Mouse (Mus musculus): ENCODE data around the gene Bclaf3.
"Not testable (repeated sequence)": the region's sequence is repeated elsewhere in the genome, so short reads cannot be mapped to it uniquely, and the experiment has no call there.

The Bclaf3 gene

DNA sequence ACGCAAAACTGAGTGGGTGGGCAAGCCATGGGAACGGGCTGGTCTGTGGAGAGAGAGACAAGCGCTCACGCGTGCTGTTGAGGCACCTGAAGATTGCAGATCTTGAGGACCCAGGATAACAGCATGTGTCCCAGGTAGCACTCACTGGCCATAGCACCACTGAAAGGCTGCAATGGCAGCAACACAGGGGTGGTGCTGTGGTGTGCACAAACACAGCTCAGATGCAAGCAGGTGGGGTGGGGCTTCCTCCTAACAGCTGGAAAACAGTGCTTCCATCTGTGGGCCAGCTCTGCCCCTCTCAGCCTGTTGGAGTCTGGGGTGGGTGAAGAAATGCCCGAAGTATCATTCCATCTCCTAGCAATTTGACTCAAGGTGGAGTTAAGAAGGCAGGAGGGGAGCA is at the start of gene Bclaf3:
Bclaf3 (plus strand) TSS at position 301 of the 400 bp plus-strand sequence.
- no peak for DNase-seq (ENCODE audit: low spot score in 2 of 2)

DNA sequence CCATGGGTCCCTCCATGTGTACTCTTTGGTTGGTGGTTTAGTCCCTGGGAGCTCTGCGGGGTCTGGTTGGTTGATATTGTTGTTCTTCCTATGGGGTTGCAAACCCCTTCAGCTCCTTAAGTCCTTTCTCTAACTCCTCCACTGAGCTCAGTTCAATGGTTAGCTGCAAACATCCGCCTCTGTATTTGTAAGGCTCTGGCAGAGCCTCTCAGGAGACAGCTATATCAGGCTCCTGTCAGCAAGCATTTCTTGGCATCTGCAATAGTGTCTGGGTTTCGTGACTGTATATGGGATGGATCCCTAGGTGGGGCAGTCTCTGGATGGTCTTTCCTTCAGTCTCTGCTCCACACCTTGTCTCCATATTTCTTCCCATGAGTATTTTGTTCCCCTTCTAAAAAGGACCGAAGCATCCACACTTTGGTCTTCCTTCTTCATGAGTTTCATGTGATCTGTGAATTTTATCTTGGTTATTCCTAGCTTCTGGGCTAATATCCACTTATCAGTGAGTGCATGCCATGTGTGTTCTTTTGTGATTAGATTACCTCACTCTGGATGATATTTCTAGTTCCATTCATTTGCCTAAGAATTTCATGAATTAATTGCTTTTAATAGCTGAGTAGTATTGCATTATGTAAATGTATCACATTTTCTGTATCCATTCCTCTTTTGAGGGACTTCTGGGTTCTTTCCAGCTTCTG is 48.1 kb upstream of the Bclaf3 start:
- DNase-seq (ENCODE audit: low spot score in 2 of 2), result not testable (repeated sequence)

DNA sequence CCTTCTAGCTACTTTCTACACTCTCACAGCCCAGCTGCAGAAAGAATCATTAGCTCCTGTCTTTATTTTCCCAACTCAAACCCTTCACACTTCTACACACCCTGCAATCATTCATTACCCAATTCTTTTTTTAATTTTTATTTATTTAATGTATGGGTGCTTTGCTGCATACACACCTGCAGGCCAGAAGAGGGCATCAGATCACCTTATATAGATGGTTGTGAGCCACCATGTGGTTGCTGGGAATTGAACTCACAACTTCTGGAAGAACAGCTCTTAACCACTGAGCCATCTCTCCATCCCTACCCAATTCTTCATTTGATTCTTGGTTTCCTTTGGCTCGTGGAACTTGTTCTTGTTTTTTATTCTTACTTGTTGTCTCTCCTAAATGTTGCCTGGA is 42.2 kb upstream of the Bclaf3 start:
- DNase-seq (ENCODE audit: low spot score in 2 of 2), result no peak

DNA sequence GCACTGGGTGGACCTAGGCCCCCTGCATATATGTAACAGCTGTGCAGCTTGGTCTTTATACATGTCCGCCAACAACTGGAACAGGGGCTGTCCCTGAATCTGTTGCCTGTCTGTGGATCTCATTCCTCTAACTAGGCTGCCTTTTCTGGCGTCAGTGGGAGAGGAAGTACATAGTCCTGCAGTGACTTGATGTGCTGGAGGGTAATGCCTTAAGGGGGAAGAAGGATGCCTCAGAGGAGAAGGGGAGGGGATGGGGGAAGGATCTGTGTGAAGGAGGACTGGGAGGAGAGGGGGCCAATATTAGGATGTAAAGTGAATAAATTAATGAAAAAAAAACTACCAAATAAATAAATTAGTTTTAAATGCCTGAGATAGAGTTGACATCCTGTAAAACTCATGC is 23.3 kb upstream of the Bclaf3 start:
- no peak for DNase-seq (ENCODE audit: low spot score in 2 of 2)

DNA sequence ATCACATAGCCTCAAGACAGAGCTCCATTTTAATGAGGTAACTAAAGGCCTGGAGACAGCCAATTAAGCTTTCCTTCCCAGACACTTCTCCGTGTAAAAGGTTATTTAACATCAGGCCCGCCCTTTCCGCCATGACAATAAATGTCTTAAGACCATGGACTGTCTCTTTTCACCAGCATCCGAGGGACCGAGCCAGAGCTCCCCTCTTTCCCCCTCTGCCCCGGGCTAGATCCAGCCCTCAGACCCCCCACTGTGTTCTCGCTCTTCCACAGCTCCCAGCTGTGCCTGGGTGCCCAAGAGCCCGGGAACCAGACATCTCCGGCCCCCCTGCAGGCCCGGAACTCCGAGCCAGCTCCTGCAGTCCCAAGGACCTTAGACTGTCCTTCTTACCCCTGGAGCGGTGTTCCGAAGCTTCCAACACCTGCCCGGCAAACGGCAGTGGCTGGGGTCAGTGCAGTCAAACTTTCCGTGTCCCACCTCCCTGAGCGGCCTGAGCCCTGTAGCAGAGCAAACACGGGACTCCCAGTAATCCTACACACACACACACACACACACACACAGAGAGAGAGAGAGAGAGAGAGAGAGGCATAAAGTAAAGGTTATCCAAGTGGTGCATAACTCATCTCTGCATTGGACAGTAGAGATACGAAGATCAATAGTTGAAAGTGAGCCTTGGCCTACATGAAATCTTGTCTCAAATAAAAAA is 18.0 kb upstream of the Bclaf3 start:
- DNase-seq (ENCODE audit: low spot score in 2 of 2), result no peak

DNA sequence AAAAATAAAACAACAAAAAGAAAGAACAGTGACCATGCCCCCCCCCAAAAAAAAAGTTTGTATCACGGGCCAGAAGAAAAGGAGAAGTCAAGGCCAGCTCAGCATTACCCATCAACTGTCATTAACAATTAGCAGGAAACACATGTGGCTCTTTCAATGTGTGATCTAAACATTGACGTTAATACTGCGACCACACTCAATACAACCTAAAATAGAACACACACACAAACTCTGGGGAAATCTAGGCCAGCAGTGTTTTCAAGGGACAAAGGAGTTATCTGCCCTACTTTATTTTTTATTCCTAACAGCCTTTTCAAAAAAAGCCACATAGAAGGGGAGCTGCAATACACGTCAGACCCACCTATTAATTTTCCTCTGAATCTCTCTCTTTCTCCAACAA is 17.4 kb upstream of the Bclaf3 start:
- no peak for DNase-seq (ENCODE audit: low spot score in 2 of 2)

DNA sequence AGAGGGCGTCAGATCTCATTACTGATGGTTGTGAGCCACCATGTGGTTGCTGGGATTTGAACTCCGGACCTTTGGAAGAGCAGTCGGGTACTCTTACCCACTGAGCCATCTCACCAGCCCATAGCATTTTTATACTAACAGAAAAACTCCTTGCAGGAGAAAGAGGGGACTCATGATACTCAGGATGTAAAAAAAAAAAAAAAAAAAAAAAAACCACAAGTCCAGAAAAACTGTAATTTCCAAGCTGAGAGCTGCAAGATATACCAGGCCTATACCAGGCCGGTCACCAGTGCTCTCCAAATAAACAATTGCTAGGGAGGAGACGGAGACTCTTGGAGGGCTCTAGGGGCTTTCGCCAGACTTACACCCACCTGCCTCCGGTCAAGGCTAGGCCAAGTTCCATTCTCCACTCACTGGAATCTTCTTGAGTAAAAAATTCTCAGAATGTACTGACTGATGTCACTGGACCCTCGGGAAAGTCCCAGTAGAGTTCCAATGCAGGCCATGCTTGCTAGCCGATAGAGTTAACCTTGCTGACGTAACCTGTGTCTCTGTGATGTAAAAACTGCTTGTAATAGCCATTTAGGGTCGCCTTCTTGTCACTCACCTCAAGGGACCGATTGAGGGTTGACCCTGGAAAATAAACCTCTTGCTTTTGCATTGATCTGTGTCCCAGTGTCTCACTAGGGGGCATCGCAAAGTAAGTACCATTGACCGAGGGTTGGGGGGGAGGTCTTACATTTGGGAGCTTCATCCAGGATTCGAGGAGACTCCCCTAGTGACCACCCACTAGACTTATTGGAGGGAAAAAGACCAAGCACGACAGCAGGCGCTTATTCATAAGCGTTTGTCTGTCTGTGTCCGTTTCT is 16.4 kb upstream of the Bclaf3 start:
- no peak for DNase-seq (ENCODE audit: low spot score in 2 of 2)

DNA sequence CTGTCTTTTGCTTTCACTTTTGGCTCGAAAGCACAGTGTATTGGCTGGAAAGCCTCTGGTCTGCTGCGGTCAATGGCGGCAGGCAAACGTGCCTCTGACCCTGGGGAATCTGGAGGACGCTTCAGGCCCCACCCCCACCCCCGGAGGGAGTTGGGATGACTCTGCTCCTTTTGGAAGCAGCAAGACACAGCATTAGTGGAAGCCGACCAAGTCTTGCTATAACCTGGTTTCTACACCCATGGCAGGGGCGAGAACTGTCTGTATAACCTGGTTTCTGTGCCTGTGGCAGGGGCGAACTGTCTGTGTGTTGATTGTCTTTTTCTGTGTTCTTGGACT is 15.8 kb upstream of the Bclaf3 start:
- no peak for DNase-seq (ENCODE audit: low spot score in 2 of 2)

DNA sequence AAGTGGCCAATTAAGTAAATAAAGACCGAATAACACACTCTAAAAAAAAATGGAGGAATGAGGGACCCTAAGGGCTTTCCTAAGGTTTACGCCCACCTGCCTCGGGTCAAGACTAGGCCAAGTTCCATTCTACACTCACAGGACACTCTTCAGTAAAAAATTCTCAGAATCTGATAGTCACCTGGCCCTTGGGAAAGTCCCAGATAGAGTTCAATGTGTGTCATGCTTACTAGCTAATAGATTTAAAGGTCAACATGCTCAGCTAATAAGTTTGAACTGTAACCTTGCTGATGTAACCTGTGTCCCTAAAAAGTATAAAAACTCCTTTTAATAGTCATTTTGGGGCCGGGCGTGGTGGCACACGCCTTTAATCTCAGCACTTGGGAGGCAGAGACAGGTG is 10.9 kb upstream of the Bclaf3 start:
- DNase-seq (ENCODE audit: low spot score in 2 of 2), result no peak

DNA sequence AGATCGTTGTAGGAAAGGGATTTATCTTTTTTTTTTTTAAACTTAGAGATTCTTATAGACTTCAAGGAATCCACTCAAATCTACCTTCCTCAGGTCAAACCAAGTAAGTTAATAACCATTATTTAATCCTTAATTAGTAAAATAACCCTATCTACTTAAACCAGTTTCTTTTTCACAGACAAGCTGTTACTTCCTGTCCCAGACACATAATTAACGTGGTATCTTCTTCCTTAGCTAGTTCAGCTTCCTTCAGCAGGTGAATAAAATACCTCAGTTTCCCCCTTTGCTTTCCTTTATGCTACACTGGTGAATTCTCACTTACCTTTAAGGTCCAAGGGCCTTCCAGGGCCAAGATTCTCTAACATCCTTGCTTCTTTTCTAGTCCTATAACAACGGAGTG is 4.7 kb upstream of the Bclaf3 start:
- DNase-seq (ENCODE audit: low spot score in 2 of 2), result no peak

DNA sequence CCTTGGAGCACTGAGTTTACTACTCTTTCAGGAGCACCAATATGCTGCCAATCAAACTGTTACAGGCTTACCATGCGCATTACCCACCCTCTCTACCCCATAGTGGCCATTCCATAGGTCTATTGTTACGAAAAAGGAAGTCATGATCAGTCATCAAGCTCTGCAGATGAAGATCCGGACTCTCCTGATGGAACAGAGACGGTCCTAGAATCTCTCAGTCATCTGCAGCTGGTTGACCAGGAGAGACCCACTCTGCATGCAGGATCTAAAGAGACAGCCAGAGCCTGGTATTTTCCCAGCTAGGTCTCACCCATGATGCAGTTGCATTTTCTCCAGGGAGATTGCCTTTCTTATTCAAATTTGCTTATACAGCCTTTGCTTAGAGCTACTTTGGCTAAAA is 3.8 kb upstream of the Bclaf3 start:
- no peak for DNase-seq (ENCODE audit: low spot score in 2 of 2)

DNA sequence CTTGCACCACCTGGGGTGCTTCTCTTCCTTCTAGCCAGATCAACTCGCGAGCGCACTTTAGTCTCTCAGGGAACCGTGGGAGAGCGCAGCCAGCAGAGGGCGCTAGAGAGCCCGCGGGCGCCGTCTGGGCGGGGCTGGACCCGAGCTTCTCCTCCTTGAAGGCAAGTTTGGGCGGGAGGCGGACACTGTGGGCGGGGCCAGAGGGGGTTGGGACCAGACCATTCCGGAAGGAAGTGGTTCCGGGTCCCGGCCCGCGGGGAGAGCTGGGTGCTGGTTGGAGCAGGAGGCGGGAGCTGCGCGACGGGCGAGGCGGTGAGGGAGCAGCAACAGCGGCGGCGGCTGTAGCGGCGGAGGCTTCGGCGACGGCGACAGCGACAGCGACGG is 5.9 kb downstream of the Bclaf3 start:
- DNase-seq (ENCODE audit: low spot score in 2 of 2), result peak; percentile 96 to 97

DNA sequence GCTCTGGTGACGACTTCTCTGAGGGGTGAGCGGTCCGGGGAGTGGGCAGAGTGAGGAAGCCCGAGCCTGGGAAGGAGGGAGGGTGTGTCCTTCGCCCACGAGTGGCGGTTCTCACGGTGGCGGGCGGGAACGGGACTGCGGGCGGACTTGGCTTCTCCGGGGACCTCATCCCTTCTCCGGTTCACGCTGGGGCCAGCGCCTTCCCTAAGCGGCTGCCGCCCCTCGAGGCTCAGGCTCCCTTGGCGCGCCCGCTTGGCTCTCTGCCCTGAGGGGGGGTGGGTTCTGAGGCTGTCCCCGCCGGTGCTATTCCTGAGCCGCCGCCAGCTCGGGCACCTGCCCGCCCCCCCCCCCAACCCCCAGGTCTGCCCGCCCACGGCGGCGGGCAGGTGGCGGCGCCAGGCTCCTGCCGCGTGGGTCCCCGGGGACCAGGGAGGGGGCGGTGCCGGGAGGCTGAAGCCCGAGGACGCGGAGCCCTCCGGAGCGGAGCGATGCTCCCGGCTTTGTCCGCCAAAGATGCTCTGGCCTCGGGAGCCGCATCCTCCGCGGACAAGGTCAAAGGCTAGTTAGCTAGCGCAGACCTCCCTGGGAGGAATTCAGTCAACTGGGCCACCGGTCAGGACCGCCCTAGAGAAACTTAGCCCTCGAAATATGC is 6.4 kb downstream of the Bclaf3 start:
- peak in 1 of 2 experiments; percentile 39 for DNase-seq (ENCODE audit: low spot score in 2 of 2)

DNA sequence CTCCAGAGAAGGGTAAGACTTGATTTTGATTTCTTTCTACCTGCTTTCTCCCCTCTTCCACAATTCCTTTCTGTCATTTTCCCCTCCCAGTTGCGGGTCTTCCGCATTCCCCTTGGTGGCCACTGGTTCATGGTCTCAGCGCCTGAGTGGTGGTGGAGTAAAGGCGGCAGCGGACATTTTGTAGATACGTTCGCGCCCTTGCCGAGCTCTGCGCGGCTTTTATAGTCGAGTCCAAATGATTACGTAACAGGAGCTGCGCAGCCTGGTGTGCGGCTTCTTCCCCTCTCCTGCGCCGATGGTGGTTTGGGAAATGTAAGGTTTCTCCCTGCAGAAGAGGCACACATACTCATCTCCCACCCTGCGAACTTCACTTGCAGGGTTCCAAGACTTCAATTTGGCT is 15.4 kb downstream of the Bclaf3 start:
- DNase-seq (ENCODE audit: low spot score in 2 of 2), result no peak

DNA sequence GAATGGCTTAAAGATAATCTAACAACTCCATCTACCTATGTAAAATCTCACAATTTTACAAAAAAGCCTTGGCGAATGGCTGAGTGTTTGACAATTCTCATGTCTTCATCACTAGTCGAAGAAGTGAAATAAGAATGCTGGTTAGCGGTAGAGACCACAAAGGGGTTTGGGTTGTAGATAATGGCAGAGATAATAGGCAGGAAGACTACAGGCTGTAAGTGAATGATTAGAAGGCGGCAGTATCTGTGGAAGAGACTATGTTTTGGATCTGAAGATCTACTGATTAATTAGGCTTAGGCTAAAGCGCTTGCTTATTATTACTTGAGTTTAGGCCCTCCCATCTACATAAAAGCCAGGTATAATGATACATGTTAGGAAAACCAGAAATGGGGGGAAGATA is 20.6 kb downstream of the Bclaf3 start:
- DNase-seq (ENCODE audit: low spot score in 2 of 2), result no peak

DNA sequence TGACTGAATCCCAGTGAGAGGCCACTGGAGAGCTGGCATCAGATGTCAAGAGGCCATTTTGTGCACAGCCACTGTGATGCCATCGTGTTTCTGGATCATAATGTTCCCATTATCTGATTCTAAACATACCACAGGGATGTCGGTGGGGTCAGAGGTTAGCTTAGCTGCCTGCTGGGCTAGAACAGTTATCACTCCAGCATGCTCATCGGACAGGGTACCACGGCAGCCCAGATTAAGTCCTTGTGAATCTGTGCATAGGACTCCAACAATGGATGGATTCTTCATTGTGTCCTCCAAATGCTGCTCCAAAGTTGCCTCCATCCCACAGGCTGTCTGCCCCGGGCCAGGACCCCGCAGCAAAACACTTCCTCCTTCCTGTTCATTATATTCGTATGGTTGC is 58.2 kb downstream of the Bclaf3 start:
- DNase-seq (ENCODE audit: low spot score in 2 of 2), result not testable (repeated sequence)

DNA sequence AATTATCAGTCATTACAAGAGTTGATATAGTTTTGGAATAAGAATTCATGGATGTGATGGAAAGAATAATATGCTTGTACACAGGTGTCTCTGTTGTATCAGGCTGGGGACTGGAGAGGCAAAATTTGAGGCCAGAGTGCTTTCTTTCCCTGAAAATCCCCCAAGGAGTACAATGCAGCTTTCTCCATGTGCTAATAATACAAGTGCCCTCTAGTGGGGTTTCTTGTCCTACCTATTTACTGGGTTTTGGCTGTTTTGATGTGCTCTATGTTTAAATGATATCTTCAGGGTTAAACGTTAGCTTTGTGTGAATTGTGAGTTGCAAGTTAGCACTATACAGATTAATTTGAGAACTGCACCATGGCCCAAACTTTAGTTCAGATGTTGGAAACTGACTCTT is 65.1 kb downstream of the Bclaf3 start:
- no peak for DNase-seq (ENCODE audit: low spot score in 2 of 2)

DNA sequence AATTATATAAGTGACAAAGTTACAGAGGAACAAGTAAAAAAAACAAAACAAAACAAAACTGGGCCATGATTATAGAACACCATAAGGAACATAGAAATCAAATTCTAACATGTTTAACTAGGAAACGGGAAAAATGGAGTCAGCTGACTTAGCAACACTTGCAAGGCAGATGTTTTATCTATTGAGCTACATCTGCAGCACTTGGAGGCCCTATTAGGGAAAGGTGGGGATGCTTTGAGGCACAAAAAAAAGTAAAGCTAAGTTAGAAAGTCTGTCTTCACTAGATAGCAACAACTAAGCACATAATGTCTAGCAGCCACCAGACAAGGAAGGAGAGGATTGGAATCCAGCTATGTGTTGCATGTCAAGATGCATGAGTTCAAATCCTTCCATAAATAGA is 71.0 kb downstream of the Bclaf3 start:
- DNase-seq (ENCODE audit: low spot score in 2 of 2), result no peak

DNA sequence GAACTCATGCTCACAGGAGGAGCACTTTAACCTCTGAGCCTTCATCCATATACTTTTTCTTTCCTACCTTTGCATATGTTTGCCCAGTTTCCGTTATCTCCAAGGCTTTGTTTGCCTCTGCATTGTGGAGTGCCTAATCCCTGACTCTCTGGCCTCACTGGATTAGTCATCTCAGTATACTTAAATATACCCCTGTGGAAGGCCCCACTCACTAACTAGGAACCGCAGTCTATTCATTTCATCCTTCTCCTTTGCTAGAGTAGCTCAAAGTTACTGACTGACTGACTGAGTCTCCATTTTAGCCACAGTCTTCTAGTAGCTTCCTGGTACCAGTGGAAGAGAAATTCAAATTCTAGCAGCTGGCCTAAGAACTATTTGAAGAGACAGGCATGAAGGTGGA is 78.3 kb downstream of the Bclaf3 start:
- no peak for DNase-seq (ENCODE audit: low spot score in 2 of 2)

DNA sequence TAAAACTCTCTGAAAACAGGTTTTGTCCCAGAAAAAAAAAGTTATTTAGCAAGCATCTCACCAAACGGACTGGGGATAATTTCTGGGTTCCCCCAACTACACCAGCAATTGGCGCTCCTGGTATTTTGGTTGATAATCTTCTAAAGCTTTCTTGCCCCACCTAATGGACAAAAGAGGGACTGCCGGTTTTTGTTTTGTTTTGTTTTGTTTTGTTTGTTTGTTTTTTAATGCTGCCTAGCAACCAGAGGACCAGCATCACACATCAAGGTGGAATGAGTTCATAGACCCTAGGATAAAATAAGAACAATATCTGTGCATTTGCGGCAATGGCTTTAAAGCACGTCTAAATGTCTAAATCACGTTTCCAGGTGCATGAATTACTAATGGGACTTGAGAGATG is 80.4 kb downstream of the Bclaf3 start:
- DNase-seq (ENCODE audit: low spot score in 2 of 2), result no peak

DNA sequence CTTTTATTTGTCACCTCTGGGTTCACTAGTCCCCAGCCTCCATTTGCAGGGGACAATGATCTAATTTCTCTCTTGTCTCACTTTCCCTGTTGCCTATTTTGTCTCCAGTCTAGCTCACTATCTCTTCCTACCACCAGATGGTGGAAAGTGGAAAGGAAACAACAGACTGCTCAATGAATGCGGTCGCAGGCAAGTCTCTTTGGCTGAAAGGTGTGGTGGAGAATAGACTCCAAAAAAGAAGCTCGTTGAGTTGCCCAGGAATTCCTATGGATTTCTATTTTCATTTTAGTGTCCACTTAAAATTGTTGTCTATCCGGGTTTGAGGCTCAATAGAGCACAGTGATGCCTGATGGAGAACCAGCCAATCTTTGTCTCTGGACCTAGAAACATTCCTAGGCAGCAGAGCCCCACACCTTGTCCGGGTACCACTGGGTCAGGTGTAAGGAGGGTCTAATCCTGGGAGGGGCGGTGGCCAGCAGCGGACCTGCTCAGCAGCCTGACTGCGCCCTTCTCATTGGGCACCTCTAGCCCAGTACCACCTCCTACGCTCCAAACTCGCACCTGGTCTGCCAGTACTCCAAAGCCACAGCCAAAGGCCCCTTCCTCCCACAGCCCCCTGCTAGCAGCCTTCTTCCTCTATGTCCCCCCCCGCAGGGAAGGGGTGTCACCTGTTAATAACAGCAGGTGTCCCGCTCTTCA is 99.9 kb downstream of the Bclaf3 start:
- peak; percentile 34 to 46 for DNase-seq (ENCODE audit: low spot score in 2 of 2)
